Mouse (Mus musculus): ENCODE results near the gene Olfr154. TPM values are rescaled to one million over a fixed set of nuclear protein-coding genes. Genes with fewer than 3 reads are reported as not detected.

Gene Olfr154
- polyA plus RNA-seq (2014; fragmentation: Illumina TruSeq; extraction: RNeasy Lipid Tissue Mini Kit (QIAGEN cat#74804); ENCODE audit: low read depth, low replicate concordance), result not detected

DNA sequence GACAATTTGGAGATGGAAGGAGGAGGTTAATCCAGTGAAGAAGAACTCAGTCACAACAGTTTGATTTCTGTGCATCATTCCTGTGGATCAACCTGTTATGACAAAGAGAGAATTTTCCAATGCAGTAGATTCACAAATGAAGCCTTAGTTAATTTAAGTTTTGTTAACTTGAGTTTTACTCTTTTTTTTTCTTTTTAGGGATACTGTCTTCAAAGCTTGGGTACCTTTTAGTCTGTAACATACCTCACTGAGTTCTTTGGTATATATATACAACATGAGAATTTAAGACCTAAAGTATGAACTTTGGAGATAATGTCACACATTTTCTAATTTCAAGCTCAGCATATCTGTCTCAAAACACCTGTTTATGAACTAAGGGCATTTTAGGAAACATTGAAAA lies at the start of gene Olfr154:
TSS of gene Olfr154 (minus strand) at position 101 of the 400 bp plus-strand sequence.

GRCm38 (mm10) chr2:85689131-85689530 lies 24.9 kb upstream of the Olfr154 start, which contains the start of gene Olfr1008:
TSS of gene Olfr1008 (plus strand) at chr2:85689431.

GRCm38 (mm10) chr2:85678667-85679066 lies 14.4 kb upstream of the Olfr154 start, which contains the start of gene Olfr1006:
TSS of gene Olfr1006 (minus strand) at chr2:85678767.

DNA sequence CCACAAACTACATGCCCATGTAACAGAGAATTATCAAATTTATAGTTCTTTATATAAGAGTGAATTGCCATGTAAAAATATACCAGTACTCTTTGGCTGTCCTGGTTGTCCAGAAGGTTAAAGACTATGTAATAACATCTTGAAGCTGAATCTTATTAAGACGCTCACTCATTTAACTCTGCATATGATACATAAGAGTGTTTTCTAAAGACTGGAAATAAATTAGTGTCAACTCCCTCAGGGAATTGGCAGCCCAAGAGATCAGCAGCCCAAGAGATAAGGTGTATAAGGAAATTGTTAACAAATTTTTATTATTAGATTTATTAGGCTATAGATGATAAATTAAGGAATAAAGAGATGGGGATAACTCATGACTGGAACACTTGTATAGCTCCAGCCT lies 13.7 kb downstream of the Olfr154 start, which contains the start of gene Olfr1002:
TSS of gene Olfr1002 (minus strand) at position 101 of the 400 bp plus-strand sequence.

Other genes with a start within 250 kb of the Olfr154 start
- not detected for gene Olfr993, start 249.6 kb downstream of the Olfr154 start, polyA plus RNA-seq (2014; fragmentation: Illumina TruSeq; extraction: RNeasy Lipid Tissue Mini Kit (QIAGEN cat#74804); ENCODE audit: low read depth, low replicate concordance)
- not detected for gene Olfr994, start 228.0 kb downstream of the Olfr154 start, polyA plus RNA-seq (2014; fragmentation: Illumina TruSeq; extraction: RNeasy Lipid Tissue Mini Kit (QIAGEN cat#74804); ENCODE audit: low read depth, low replicate concordance)
- gene Olfr995, start 220.8 kb downstream of the Olfr154 start, polyA plus RNA-seq (2014; fragmentation: Illumina TruSeq; extraction: RNeasy Lipid Tissue Mini Kit (QIAGEN cat#74804); ENCODE audit: low read depth, low replicate concordance), result not detected
- not detected for gene 4833423E24Rik, start 145.4 kb downstream of the Olfr154 start, polyA plus RNA-seq (2014; fragmentation: Illumina TruSeq; extraction: RNeasy Lipid Tissue Mini Kit (QIAGEN cat#74804); ENCODE audit: low read depth, low replicate concordance)
- gene Olfr996, start 85.2 kb downstream of the Olfr154 start, polyA plus RNA-seq (2014; fragmentation: Illumina TruSeq; extraction: RNeasy Lipid Tissue Mini Kit (QIAGEN cat#74804); ENCODE audit: low read depth, low replicate concordance), result not detected
- gene Olfr998, start 75.5 kb downstream of the Olfr154 start, polyA plus RNA-seq (2014; fragmentation: Illumina TruSeq; extraction: RNeasy Lipid Tissue Mini Kit (QIAGEN cat#74804); ENCODE audit: low read depth, low replicate concordance), result not detected
- not detected for gene Olfr1000, start 52.6 kb downstream of the Olfr154 start, polyA plus RNA-seq (2014; fragmentation: Illumina TruSeq; extraction: RNeasy Lipid Tissue Mini Kit (QIAGEN cat#74804); ENCODE audit: low read depth, low replicate concordance)
- not detected for gene Olfr1002, start 13.8 kb downstream of the Olfr154 start, polyA plus RNA-seq (2014; fragmentation: Illumina TruSeq; extraction: RNeasy Lipid Tissue Mini Kit (QIAGEN cat#74804); ENCODE audit: low read depth, low replicate concordance)
- gene Olfr1006, start 14.3 kb upstream of the Olfr154 start, polyA plus RNA-seq (2014; fragmentation: Illumina TruSeq; extraction: RNeasy Lipid Tissue Mini Kit (QIAGEN cat#74804); ENCODE audit: low read depth, low replicate concordance), result not detected
- gene Olfr1008, start 25.0 kb upstream of the Olfr154 start, polyA plus RNA-seq (2014; fragmentation: Illumina TruSeq; extraction: RNeasy Lipid Tissue Mini Kit (QIAGEN cat#74804); ENCODE audit: low read depth, low replicate concordance), result not detected
- gene Olfr1009, start 51.0 kb upstream of the Olfr154 start, polyA plus RNA-seq (2014; fragmentation: Illumina TruSeq; extraction: RNeasy Lipid Tissue Mini Kit (QIAGEN cat#74804); ENCODE audit: low read depth, low replicate concordance), result not detected
- not detected for gene Olfr1012, start 98.3 kb upstream of the Olfr154 start, polyA plus RNA-seq (2014; fragmentation: Illumina TruSeq; extraction: RNeasy Lipid Tissue Mini Kit (QIAGEN cat#74804); ENCODE audit: low read depth, low replicate concordance)
- gene Olfr1013, start 102.6 kb upstream of the Olfr154 start, polyA plus RNA-seq (2014; fragmentation: Illumina TruSeq; extraction: RNeasy Lipid Tissue Mini Kit (QIAGEN cat#74804); ENCODE audit: low read depth, low replicate concordance), result not detected
- gene Olfr1014, start 108.3 kb upstream of the Olfr154 start, polyA plus RNA-seq (2014; fragmentation: Illumina TruSeq; extraction: RNeasy Lipid Tissue Mini Kit (QIAGEN cat#74804); ENCODE audit: low read depth, low replicate concordance), result not detected
- gene Olfr1015, start 117.6 kb upstream of the Olfr154 start, polyA plus RNA-seq (2014; fragmentation: Illumina TruSeq; extraction: RNeasy Lipid Tissue Mini Kit (QIAGEN cat#74804); ENCODE audit: low read depth, low replicate concordance), result not detected
- gene Olfr1016, start 138.1 kb upstream of the Olfr154 start, polyA plus RNA-seq (2014; fragmentation: Illumina TruSeq; extraction: RNeasy Lipid Tissue Mini Kit (QIAGEN cat#74804); ENCODE audit: low read depth, low replicate concordance), result not detected
- not detected for gene Olfr1018, start 154.0 kb upstream of the Olfr154 start, polyA plus RNA-seq (2014; fragmentation: Illumina TruSeq; extraction: RNeasy Lipid Tissue Mini Kit (QIAGEN cat#74804); ENCODE audit: low read depth, low replicate concordance)
- gene Olfr1019, start 181.0 kb upstream of the Olfr154 start, polyA plus RNA-seq (2014; fragmentation: Illumina TruSeq; extraction: RNeasy Lipid Tissue Mini Kit (QIAGEN cat#74804); ENCODE audit: low read depth, low replicate concordance), result not detected
- gene Olfr1020, start 182.6 kb upstream of the Olfr154 start, polyA plus RNA-seq (2014; fragmentation: Illumina TruSeq; extraction: RNeasy Lipid Tissue Mini Kit (QIAGEN cat#74804); ENCODE audit: low read depth, low replicate concordance), result not detected
- not detected for gene Olfr1022, start 204.1 kb upstream of the Olfr154 start, polyA plus RNA-seq (2014; fragmentation: Illumina TruSeq; extraction: RNeasy Lipid Tissue Mini Kit (QIAGEN cat#74804); ENCODE audit: low read depth, low replicate concordance)
- gene Olfr1023, start 221.2 kb upstream of the Olfr154 start, polyA plus RNA-seq (2014; fragmentation: Illumina TruSeq; extraction: RNeasy Lipid Tissue Mini Kit (QIAGEN cat#74804); ENCODE audit: low read depth, low replicate concordance), result not detected
- gene Olfr1024, start 240.6 kb upstream of the Olfr154 start, polyA plus RNA-seq (2014; fragmentation: Illumina TruSeq; extraction: RNeasy Lipid Tissue Mini Kit (QIAGEN cat#74804); ENCODE audit: low read depth, low replicate concordance), result not detected